Mouse (Mus musculus): ENCODE results near the gene Gm19402. TPM values are rescaled to one million over a fixed set of nuclear protein-coding genes. Genes with fewer than 3 reads are reported as not detected.

The Gm19402 gene
- not detected for polyA plus RNA-seq (2017; shearing (Covaris generic))

GRCm38 (mm10) chr10:77690356-77690807 is at the start of gene Gm19402:
Gene Gm19402, minus strand, starts transcription at chr10:77690757.

GRCm38 (mm10) chr10:77726186-77726585 is 35.6 kb upstream of the Gm19402 start, which contains the start of gene Gm10100:
Gene Gm10100, plus strand, starts transcription at chr10:77726486.

DNA sequence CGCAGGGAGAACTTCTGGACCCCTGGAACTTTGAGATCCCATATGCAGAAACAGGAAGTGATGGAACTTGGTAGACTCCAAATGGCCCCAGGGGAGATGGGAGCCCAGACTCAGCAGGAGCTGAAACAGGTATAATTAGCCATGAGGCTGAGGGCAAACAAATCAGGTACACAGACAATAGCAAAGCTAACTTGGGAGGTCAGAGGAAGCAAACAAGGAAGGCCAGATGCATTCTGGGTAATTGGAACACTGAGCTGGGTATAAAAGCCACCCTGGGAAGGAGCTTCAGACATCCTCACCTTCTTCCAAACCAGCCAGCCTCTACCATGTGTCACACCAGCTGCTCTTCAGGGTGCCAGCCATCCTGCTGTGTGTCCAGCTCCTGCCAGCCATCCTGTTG is 29.7 kb upstream of the Gm19402 start, which contains the start of gene Krtap12-1:
Krtap12-1 (plus strand) TSS at position 301 of the 400 bp plus-strand sequence.

DNA sequence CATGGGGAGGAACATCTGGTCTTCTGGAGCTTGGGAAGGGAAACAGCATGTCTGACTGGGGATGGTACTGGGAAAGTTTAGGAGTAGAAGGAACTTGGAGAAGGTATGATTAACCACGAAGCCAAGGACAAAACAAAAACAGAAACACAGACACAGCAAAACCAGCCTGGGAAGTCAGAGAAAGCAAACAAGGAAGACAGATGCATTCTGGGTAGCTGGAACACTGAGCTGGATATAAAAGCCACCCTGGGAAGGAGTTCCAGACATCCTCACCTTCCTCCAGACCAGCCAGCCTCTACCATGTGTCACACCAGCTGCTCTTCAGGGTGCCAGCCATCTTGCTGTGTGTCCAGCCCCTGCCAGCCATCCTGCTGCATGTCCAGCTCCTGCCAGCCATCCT is 24.9 kb upstream of the Gm19402 start, which contains the start of gene Gm10142:
Gm10142 (plus strand) TSS at position 301 of the 400 bp plus-strand sequence.

GRCm38 (mm10) chr10:77711157-77711556 is 20.6 kb upstream of the Gm19402 start, which contains the start of gene Gm10024:
Gene Gm10024, plus strand, starts transcription at chr10:77711457.

GRCm38 (mm10) chr10:77706326-77706725 is 15.8 kb upstream of the Gm19402 start, which contains the start of gene Gm10272:
Gene Gm10272, plus strand, starts transcription at chr10:77706626.

DNA sequence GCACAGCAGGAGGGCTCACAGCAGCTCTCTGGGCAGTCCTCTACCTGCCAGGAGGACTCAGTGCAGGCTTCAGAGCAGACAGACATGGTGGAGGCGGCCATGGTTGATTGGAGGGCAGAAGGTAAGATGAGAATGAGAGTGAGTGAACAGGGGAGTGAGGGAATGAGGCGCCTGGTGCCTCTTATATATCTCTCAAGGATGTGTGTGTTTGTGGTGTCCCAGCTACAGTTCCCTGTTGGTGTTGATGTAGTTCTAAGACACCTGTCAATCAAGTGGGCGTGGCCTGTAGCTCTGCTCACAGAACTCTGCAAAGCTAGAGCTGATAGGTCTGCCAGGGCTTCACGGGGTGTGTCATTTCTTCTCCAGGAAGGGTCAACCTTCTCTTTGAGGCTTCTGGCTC is 6.6 kb upstream of the Gm19402 start, which contains the start of gene Gm9508:
Gm9508 (minus strand) TSS at position 101 of the 400 bp plus-strand sequence.

GRCm38 (mm10) chr10:77685895-77686664 is 4.5 kb downstream of the Gm19402 start, which contains the start of gene Tspear:
Gene Tspear, plus strand, starts transcription at chr10:77686569.

Other genes with a start within 250 kb of the Gm19402 start
- 10 to 100 TPM; 49.3 to 61.8 TPM for gene Fam207a, start 175.0 kb downstream of the Gm19402 start, polyA plus RNA-seq (2017; shearing (Covaris generic))
- gene Itgb2, start 160.5 kb downstream of the Gm19402 start, polyA plus RNA-seq (2017; shearing (Covaris generic)), result 100 to 1,000 TPM; 393 to 587 TPM
- 10 to 100 TPM; 80.5 to 89.8 TPM for gene Pttg1ip, start 109.0 kb downstream of the Gm19402 start, polyA plus RNA-seq (2017; shearing (Covaris generic))
- 100 to 1,000 TPM; 101 to 149 TPM for gene Sumo3, start 84.7 kb downstream of the Gm19402 start, polyA plus RNA-seq (2017; shearing (Covaris generic))
- not detected for gene Gm49325, start 84.6 kb downstream of the Gm19402 start, polyA plus RNA-seq (2017; shearing (Covaris generic))
- gene Ube2g2, start 68.5 kb downstream of the Gm19402 start, polyA plus RNA-seq (2017; shearing (Covaris generic)), result 10 to 100 TPM; 44.2 to 47.5 TPM
- gene Tspear, start 4.2 kb downstream of the Gm19402 start, polyA plus RNA-seq (2017; shearing (Covaris generic)), result under 1 TPM; 0.29 to 0.33 TPM
- gene Gm9508, start 6.5 kb upstream of the Gm19402 start, polyA plus RNA-seq (2017; shearing (Covaris generic)), result not detected
- gene Gm10272, start 15.9 kb upstream of the Gm19402 start, polyA plus RNA-seq (2017; shearing (Covaris generic)), result not detected
- gene Gm10024, start 20.7 kb upstream of the Gm19402 start, polyA plus RNA-seq (2017; shearing (Covaris generic)), result under 1 TPM in 1 of 2 experiments, not detected in 1; 0.65 TPM
- gene Gm10142, start 25.1 kb upstream of the Gm19402 start, polyA plus RNA-seq (2017; shearing (Covaris generic)), result not detected
- gene Krtap12-1, start 29.8 kb upstream of the Gm19402 start, polyA plus RNA-seq (2017; shearing (Covaris generic)), result not detected
- gene Gm10100, start 35.7 kb upstream of the Gm19402 start, polyA plus RNA-seq (2017; shearing (Covaris generic)), result not detected
- not detected for gene Gm18596, start 51.9 kb upstream of the Gm19402 start, polyA plus RNA-seq (2017; shearing (Covaris generic))
- not detected for gene Gm9736, start 60.6 kb upstream of the Gm19402 start, polyA plus RNA-seq (2017; shearing (Covaris generic))
- gene Gm3233, start 68.9 kb upstream of the Gm19402 start, polyA plus RNA-seq (2017; shearing (Covaris generic)), result not detected
- gene Gm3238, start 80.6 kb upstream of the Gm19402 start, polyA plus RNA-seq (2017; shearing (Covaris generic)), result not detected
- not detected for gene Gm7138, start 86.2 kb upstream of the Gm19402 start, polyA plus RNA-seq (2017; shearing (Covaris generic))
- not detected for gene Gm3250, start 91.8 kb upstream of the Gm19402 start, polyA plus RNA-seq (2017; shearing (Covaris generic))
- gene Gm7137, start 97.4 kb upstream of the Gm19402 start, polyA plus RNA-seq (2017; shearing (Covaris generic)), result not detected
- gene Gm9639, start 104.3 kb upstream of the Gm19402 start, polyA plus RNA-seq (2017; shearing (Covaris generic)), result not detected
- not detected for gene Gm19668, start 108.4 kb upstream of the Gm19402 start, polyA plus RNA-seq (2017; shearing (Covaris generic))
- not detected for gene Gm9507, start 121.1 kb upstream of the Gm19402 start, polyA plus RNA-seq (2017; shearing (Covaris generic))
- not detected for gene Gm2696, start 123.9 kb upstream of the Gm19402 start, polyA plus RNA-seq (2017; shearing (Covaris generic))
- gene Krtap10-4, start 136.3 kb upstream of the Gm19402 start, polyA plus RNA-seq (2017; shearing (Covaris generic)), result under 1 TPM in 1 of 2 experiments, not detected in 1; 0.21 TPM
- gene Krtap10-10, start 145.2 kb upstream of the Gm19402 start, polyA plus RNA-seq (2017; shearing (Covaris generic)), result not detected
- gene Gm36176, start 156.0 kb upstream of the Gm19402 start, polyA plus RNA-seq (2017; shearing (Covaris generic)), result not detected
- gene Gm10318, start 162.1 kb upstream of the Gm19402 start, polyA plus RNA-seq (2017; shearing (Covaris generic)), result not detected
- not detected for gene Gm3285, start 171.2 kb upstream of the Gm19402 start, polyA plus RNA-seq (2017; shearing (Covaris generic))
- under 1 TPM in 1 of 2 experiments, not detected in 1; 0.22 TPM for gene Lrrc3, start 211.8 kb upstream of the Gm19402 start, polyA plus RNA-seq (2017; shearing (Covaris generic))